Mouse (Mus musculus): ENCODE measurements around the gene Irgm1. TPM values are rescaled to one million over a fixed set of nuclear protein-coding genes. Genes with fewer than 3 reads are reported as not detected.
"Not testable (repeated sequence)": the region's sequence is repeated elsewhere in the genome, so short reads cannot be mapped to it uniquely, and the experiment has no call there.

The Irgm1 gene
- 15.2 and 17.2 TPM in 2 replicates for polyA plus RNA-seq (2014; fragmentation: Nextera tagmentation; extraction: Ambion mirVana)

DNA sequence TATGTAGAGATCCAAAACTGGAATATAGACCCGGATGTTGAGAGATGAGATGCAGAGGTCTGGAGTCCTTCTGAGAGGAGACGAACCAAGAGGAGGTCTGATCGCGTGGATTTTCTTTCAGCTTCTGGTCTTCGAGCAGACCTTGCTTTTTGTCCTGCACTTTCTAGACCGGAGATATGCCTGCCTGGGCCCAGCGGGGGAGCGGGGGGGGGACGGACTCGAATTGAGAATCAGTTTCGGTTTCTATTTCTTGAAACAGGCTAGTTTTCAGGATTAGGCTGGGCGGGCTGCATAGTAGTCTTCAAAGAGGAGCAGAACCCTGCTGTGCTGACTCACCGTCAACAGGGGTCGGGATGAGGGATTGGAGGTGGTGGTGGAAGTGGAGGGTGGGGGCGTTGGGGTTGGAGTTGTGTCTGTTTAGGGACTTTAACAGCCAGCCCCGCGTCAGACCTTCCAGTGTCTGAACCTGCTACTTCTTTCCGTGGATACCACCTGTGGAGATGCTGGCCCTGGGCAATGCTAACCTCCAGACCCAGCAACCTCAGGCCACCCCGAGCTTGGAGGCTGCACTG, at the start of gene Irgm1:
Gene Irgm1, minus strand, starts transcription at position 483 of the 572 bp plus-strand sequence.
- Histone ChIP-seq H3K9ac (ENCODE audit: low read depth, low read length) (peak within 1 kb of the TSS; percentile 82), H3K4me3 (ENCODE audit: low read depth, low read length) (peak within 1 kb of the TSS; percentile 58), H3K36me3 (ENCODE audit: control insufficient read depth, insufficient read depth, low read length) (peaks cover 2% of the 10 kb centered on the region; the same call in 1 of the 2 replicates), H3K4me1 (replicated peaks; ENCODE audit: control insufficient read depth, insufficient read depth, low read length) (peaks cover 47% of the 10 kb centered on the region), H3K27ac (ENCODE audit: low read depth, low read length) (peak within 1 kb of the TSS; percentile 86), H3K4me2 (peak within 1 kb of the TSS; percentile 88), H3K9me3 (ENCODE audit: control insufficient read depth, low read length) (no peaks in the 10 kb centered on the region), H3K27me3 (replicated peaks; ENCODE audit: control insufficient read depth, insufficient read depth, low read length) (no peaks in the 10 kb centered on the region)
- WGBS = 1% methylated on average over 19 of the region's 19 CpGs
- ATAC-seq (replicated peaks; ENCODE audit: low FRiP score) = peak; percentile 35
- DNase-seq (ENCODE audit: low spot score) = peak; percentile 76

DNA sequence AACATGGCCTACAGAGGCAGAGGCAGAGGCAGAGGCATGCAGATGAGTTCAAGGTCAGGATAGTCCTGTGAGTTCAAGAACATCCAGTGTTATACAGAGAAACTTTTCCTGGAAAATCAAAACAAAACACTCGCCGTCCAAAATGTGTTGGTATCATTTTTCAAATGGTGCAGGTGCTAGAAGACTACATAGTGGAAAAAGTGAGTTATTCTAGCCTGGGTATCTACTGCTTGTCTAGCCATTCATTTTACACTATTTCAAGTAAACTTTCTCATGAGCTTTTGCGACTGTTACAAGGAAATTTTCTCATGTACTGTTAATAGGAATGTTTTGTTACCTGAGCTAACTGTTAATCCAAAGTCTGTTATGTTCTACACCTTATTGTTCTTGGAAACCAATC, 46.9 kb upstream of the Irgm1 start:
- Histone ChIP-seq H3K27ac (ENCODE audit: low read depth, low read length) (no peak overlapping the region), H3K9ac (ENCODE audit: low read depth, low read length) (no peak overlapping the region), H3K4me1 (replicated peaks; ENCODE audit: control insufficient read depth, insufficient read depth, low read length) (no peaks in the 10 kb centered on the region), H3K9me3 (ENCODE audit: control insufficient read depth, low read length) (no peaks in the 10 kb centered on the region), H3K27me3 (replicated peaks; ENCODE audit: control insufficient read depth, insufficient read depth, low read length) (no peaks in the 10 kb centered on the region), H3K4me2 (no peak overlapping the region), H3K4me3 (ENCODE audit: low read depth, low read length) (no peak overlapping the region), H3K36me3 (ENCODE audit: control insufficient read depth, insufficient read depth, low read length) (no peaks in the 10 kb centered on the region)
- DNase-seq (ENCODE audit: low spot score) (no peak), ATAC-seq (replicated peaks; ENCODE audit: low FRiP score) (no peak)
- 83% methylated on average over 3 of the region's 3 CpGs for WGBS

DNA sequence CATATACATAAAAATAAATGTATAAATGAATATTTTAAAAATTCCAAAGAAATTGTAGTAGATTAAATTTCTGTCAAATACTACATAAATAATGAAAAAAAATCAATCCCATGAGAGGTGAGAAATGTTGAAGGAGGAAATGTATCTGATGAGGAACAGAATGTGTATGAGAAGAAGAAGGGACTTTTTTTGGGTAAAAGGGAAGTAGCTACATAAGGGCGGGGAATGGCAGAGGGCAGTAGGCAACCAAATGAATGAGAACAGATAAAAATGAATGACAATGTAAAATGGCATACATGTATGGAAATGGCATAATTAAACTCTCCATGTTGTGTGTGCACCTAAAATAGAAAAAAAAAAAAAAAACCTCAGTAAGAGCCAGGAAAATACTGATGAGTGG, 42.1 kb upstream of the Irgm1 start:
- no peak for DNase-seq (ENCODE audit: low spot score)
- H3K27me3 ChIP-seq (replicated peaks; ENCODE audit: control insufficient read depth, insufficient read depth, low read length) = no peaks in the 10 kb centered on the region
- ATAC-seq (replicated peaks; ENCODE audit: low FRiP score) = no peak
- H3K4me3 ChIP-seq (ENCODE audit: low read depth, low read length) = no peak overlapping the region
- no peak overlapping the region for H3K4me2 ChIP-seq
- WGBS = 76% methylated on average over 1 of the region's 1 CpGs
- no peaks in the 10 kb centered on the region for H3K9me3 ChIP-seq (ENCODE audit: control insufficient read depth, low read length)
- no peak overlapping the region for H3K9ac ChIP-seq (ENCODE audit: low read depth, low read length)
- H3K36me3 ChIP-seq (ENCODE audit: control insufficient read depth, insufficient read depth, low read length) = no peaks in the 10 kb centered on the region
- H3K27ac ChIP-seq (ENCODE audit: low read depth, low read length) = no peak overlapping the region
- no peaks in the 10 kb centered on the region for H3K4me1 ChIP-seq (replicated peaks; ENCODE audit: control insufficient read depth, insufficient read depth, low read length)

DNA sequence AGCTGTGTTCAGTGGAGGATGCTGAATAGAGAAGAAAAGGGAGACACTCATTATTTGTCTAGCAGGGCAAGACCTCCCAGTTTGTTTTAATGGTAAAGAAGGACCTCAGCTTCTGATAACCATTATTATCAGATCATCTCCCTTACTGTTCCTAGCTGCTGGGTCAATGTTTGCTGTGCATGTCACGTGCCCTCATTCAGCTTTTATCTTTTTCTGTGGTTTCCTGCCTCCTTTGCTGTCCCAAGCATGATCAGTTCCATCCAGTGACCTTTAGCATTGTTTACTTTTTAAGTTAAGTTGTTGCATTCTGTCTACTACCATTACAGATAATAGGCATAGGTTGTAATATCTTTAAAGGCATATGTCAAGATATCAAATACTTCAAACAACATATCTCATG, 37.0 kb upstream of the Irgm1 start:
- H3K9me3 ChIP-seq (ENCODE audit: control insufficient read depth, low read length) = no peaks in the 10 kb centered on the region
- ATAC-seq (replicated peaks; ENCODE audit: low FRiP score) = peak; percentile 60; the same call in 1 of the 2 replicates
- H3K4me2 ChIP-seq = no peak overlapping the region
- H3K27me3 ChIP-seq (replicated peaks; ENCODE audit: control insufficient read depth, insufficient read depth, low read length) = no peaks in the 10 kb centered on the region
- no peak overlapping the region for H3K9ac ChIP-seq (ENCODE audit: low read depth, low read length)
- H3K4me3 ChIP-seq (ENCODE audit: low read depth, low read length) = no peak overlapping the region
- no peaks in the 10 kb centered on the region for H3K36me3 ChIP-seq (ENCODE audit: control insufficient read depth, insufficient read depth, low read length)
- H3K27ac ChIP-seq (ENCODE audit: low read depth, low read length) = no peak overlapping the region
- no peaks in the 10 kb centered on the region for H3K4me1 ChIP-seq (replicated peaks; ENCODE audit: control insufficient read depth, insufficient read depth, low read length)
- no peak for DNase-seq (ENCODE audit: low spot score)
- WGBS = 17% methylated on average over 1 of the region's 1 CpGs

DNA sequence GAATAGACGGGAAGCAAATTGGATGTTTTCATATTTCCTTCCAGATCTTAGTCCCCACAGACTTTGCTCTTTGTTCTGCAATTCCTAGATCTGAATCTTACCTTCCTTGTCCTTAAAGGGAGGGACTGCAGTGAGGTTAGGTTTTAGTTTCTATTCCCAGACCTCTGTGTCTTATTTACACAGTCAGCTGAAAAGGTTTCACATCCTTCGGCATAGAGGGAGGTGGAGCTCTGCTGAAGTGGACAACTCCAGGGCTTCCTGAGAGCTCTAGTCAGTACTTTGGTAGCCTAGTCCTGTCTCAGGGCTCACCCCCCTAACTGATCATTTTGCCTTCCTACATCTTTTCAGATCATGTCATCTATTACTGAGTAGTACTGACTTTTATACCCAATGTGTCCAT, 30.5 kb upstream of the Irgm1 start, which contains the start of gene Gm5431:
Gene Gm5431, minus strand, starts transcription at position 194 of the 400 bp plus-strand sequence.
- no peak for ATAC-seq (replicated peaks; ENCODE audit: low FRiP score)
- Histone ChIP-seq H3K9ac (ENCODE audit: low read depth, low read length) (no peak within 1 kb of the TSS), H3K4me3 (ENCODE audit: low read depth, low read length) (no peak within 1 kb of the TSS), H3K9me3 (ENCODE audit: control insufficient read depth, low read length) (no peaks in the 10 kb centered on the region), H3K27ac (ENCODE audit: low read depth, low read length) (no peak within 1 kb of the TSS), H3K27me3 (replicated peaks; ENCODE audit: control insufficient read depth, insufficient read depth, low read length) (no peaks in the 10 kb centered on the region), H3K4me2 (no peak within 1 kb of the TSS), H3K36me3 (ENCODE audit: control insufficient read depth, insufficient read depth, low read length) (no peaks in the 10 kb centered on the region), H3K4me1 (replicated peaks; ENCODE audit: control insufficient read depth, insufficient read depth, low read length) (no peaks in the 10 kb centered on the region)
- no peak for DNase-seq (ENCODE audit: low spot score)
- WGBS = 59% methylated on average over 2 of the region's 2 CpGs

DNA sequence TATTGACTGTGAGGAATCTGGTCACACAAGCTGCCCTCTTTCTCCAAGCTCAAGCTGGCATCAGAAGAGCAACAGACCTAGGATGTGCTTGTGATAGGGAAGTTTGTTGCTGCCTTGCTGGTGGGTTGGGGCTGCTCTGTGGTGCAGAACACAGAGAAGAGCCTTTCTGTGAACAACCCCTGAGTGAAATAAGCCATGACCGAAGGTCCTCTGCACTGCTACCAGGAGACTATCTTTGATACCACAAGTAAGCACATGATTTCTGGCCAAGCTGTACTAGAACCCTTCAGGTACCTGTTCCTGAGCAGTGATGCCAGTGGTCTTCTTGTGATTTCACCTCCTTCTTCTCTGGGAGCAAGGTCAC, 30.1 kb upstream of the Irgm1 start:
- not testable (repeated sequence) for H3K36me3 ChIP-seq (ENCODE audit: control insufficient read depth, insufficient read depth, low read length); H3K9ac ChIP-seq (ENCODE audit: low read depth, low read length); H3K4me1 ChIP-seq (replicated peaks; ENCODE audit: control insufficient read depth, insufficient read depth, low read length); H3K4me3 ChIP-seq (ENCODE audit: low read depth, low read length); ATAC-seq (replicated peaks; ENCODE audit: low FRiP score); H3K9me3 ChIP-seq (ENCODE audit: control insufficient read depth, low read length); H3K4me2 ChIP-seq; H3K27ac ChIP-seq (ENCODE audit: low read depth, low read length); DNase-seq (ENCODE audit: low spot score); H3K27me3 ChIP-seq (replicated peaks; ENCODE audit: control insufficient read depth, insufficient read depth, low read length)
- 75% methylated on average over 1 of the region's 1 CpGs for whole genome bisulfite sequencing

DNA sequence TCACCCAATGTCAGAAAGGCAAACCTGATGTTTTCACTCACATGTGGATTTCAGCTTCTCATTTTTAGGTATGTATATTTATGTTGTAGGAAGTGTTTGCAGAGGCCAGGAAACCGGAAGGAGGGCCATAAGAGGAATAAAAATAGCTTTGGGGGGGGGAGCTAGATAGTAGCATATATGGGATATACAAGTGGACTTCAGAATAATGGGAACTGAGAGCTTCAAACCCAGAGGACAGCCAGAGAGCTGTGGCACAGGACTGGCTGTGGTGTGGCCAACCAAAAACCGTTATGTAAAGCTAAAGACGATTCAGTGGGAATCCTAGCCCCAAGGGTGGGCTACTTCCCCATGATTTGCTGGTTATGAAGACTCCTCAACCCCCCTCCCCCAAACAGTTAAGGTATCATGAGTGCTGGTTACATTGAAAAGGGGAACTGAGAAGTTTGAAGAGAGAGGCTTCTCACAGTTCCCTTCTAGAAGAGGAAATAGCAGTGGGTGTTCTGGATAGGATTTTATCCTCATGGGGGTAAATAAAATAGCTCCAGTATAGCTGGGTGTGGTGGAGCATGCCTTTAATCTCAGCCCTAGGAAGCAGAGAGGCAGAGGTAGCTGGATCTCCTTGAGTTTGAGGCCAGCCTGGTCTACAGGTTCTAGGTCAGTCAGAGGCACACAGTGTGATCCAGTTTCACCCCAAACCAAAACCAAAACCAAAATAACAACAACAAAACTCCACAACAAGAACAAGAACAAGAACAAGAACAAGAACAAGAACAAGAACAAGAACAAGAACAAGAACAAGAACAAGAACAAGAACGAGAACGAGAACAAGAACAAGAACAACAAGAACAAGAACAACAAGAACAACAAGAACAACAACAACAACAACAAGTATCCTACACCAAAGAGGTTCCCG, 29.4 kb upstream of the Irgm1 start:
- not testable (repeated sequence) for H3K36me3 ChIP-seq (ENCODE audit: control insufficient read depth, insufficient read depth, low read length); H3K27me3 ChIP-seq (replicated peaks; ENCODE audit: control insufficient read depth, insufficient read depth, low read length); H3K4me1 ChIP-seq (replicated peaks; ENCODE audit: control insufficient read depth, insufficient read depth, low read length); H3K4me2 ChIP-seq; H3K9ac ChIP-seq (ENCODE audit: low read depth, low read length); DNase-seq (ENCODE audit: low spot score); ATAC-seq (replicated peaks; ENCODE audit: low FRiP score); H3K4me3 ChIP-seq (ENCODE audit: low read depth, low read length); H3K9me3 ChIP-seq (ENCODE audit: control insufficient read depth, low read length); H3K27ac ChIP-seq (ENCODE audit: low read depth, low read length)
- 67% methylated on average over 6 of the region's 6 CpGs for WGBS

DNA sequence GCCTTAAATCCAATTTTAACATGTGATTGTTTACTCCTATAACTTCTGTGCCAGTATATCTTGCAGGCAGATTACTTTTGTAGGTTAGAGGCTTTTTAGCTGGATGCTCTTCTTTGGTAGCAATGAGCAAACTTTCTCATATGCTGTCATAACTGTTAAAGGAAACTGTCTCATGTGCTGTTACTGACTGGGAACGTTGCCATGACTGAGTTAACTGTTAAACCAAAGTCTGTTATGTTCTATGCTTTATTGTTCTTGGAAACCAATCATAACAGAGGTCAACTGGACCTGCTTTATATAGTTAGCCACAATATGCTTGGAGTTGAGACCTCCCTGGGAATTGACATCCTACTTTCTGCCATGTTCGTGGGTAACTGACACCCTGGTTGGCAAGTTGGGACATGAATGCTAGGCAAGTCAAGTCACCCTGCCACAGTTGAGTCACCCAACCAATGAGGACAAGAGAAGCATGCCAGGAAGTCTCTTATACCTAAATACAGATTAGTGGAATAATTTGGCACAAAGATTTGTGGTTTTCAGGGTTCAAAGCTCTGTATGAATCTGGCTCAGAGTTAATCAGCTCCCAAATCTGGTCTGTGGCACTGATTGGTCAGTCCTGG, 27.4 kb upstream of the Irgm1 start:
- WGBS = 76% methylated on average over 2 of the region's 2 CpGs
- no peak overlapping the region for H3K9ac ChIP-seq (ENCODE audit: low read depth, low read length)
- no peak overlapping the region for H3K4me3 ChIP-seq (ENCODE audit: low read depth, low read length)
- no peak overlapping the region for H3K4me2 ChIP-seq
- H3K9me3 ChIP-seq (ENCODE audit: control insufficient read depth, low read length) = no peaks in the 10 kb centered on the region
- no peaks in the 10 kb centered on the region for H3K4me1 ChIP-seq (replicated peaks; ENCODE audit: control insufficient read depth, insufficient read depth, low read length)
- H3K27me3 ChIP-seq (replicated peaks; ENCODE audit: control insufficient read depth, insufficient read depth, low read length) = no peaks in the 10 kb centered on the region
- DNase-seq (ENCODE audit: low spot score) = no peak
- ATAC-seq (replicated peaks; ENCODE audit: low FRiP score) = no peak
- H3K27ac ChIP-seq (ENCODE audit: low read depth, low read length) = no peak overlapping the region
- no peaks in the 10 kb centered on the region for H3K36me3 ChIP-seq (ENCODE audit: control insufficient read depth, insufficient read depth, low read length)

All from liver, embryonic 11.5 days (tissue).